Mouse (Mus musculus): ENCODE results near the gene Zfp704. TPM values are rescaled to one million over a fixed set of nuclear protein-coding genes. Genes with fewer than 3 reads are reported as not detected.

Gene Zfp704
- polyA plus RNA-seq, 1 experiment from 2014 or later, result 12.9 TPM

GRCm38 (mm10) chr3:9610426-9610825 lies 541 bp upstream of the Zfp704 start:
- H3K9ac ChIP-seq, result no peak overlapping the region
- H3K27ac ChIP-seq (replicated peaks), result peak overlapping the region; percentile 91
- H3K36me3 ChIP-seq, result no peaks in the 10 kb centered on the region
- WGBS, result 80% methylated on average over 2 of the region's 2 CpGs
- peaks cover 33% of the 10 kb centered on the region for H3K4me1 ChIP-seq (replicated peaks)
- no peaks in the 10 kb centered on the region for H3K27me3 ChIP-seq
- no peaks in the 10 kb centered on the region for H3K9me3 ChIP-seq
- peak; percentile 2; the same call in 1 of the 2 replicates for ATAC-seq (ENCODE audit: low FRiP score, low read depth)
- peak overlapping the region; percentile 97 for H3K4me3 ChIP-seq
- H3K4me2 ChIP-seq, result peak overlapping the region; percentile 80

GRCm38 (mm10) chr3:9608906-9609580 lies 842 bp downstream of the Zfp704 start:
- Histone ChIP-seq H3K9me3 (no peaks in the 10 kb centered on the region), H3K9ac (peak overlapping the region; percentile 86), H3K27me3 (no peaks in the 10 kb centered on the region), H3K27ac (replicated peaks) (peak overlapping the region; percentile 91), H3K36me3 (no peaks in the 10 kb centered on the region), H3K4me2 (peak overlapping the region; percentile 80), H3K4me1 (replicated peaks) (peaks cover 33% of the 10 kb centered on the region), H3K4me3 (peak overlapping the region; percentile 97)
- WGBS, result under 1% methylated on average over 73 of the region's 94 CpGs
- ATAC-seq (ENCODE audit: low FRiP score, low read depth), result peak; percentile 28

GRCm38 (mm10) chr3:9608441-9608905 lies 1.4 kb downstream of the Zfp704 start:
- Histone ChIP-seq H3K9ac (peak overlapping the region; percentile 86), H3K27me3 (no peaks in the 10 kb centered on the region), H3K9me3 (no peaks in the 10 kb centered on the region), H3K4me1 (replicated peaks) (peaks cover 33% of the 10 kb centered on the region), H3K36me3 (no peaks in the 10 kb centered on the region), H3K4me2 (peak overlapping the region; percentile 80), H3K4me3 (peak overlapping the region; percentile 97), H3K27ac (replicated peaks) (peak overlapping the region; percentile 91)
- under 1% methylated on average over 16 of the region's 16 CpGs for WGBS
- no peak for ATAC-seq (ENCODE audit: low FRiP score, low read depth)

GRCm38 (mm10) chr3:9607686-9608085 lies 2.2 kb downstream of the Zfp704 start:
- H3K4me2 ChIP-seq, result peak overlapping the region; percentile 80
- H3K9me3 ChIP-seq, result no peaks in the 10 kb centered on the region
- WGBS, result 27% methylated on average over 5 of the region's 5 CpGs
- ATAC-seq (ENCODE audit: low FRiP score, low read depth), result no peak
- peak overlapping the region; percentile 97 for H3K4me3 ChIP-seq
- H3K4me1 ChIP-seq (replicated peaks), result peaks cover 33% of the 10 kb centered on the region
- H3K27ac ChIP-seq (replicated peaks), result no peak overlapping the region
- H3K27me3 ChIP-seq, result no peaks in the 10 kb centered on the region
- no peaks in the 10 kb centered on the region for H3K36me3 ChIP-seq
- no peak overlapping the region for H3K9ac ChIP-seq

GRCm38 (mm10) chr3:9605784-9606706 lies 3.8 kb downstream of the Zfp704 start:
- Histone ChIP-seq H3K4me3 (no peak overlapping the region), H3K27me3 (no peaks in the 10 kb centered on the region), H3K4me2 (peak overlapping the region; percentile 23; the same call in 1 of the 2 replicates), H3K27ac (replicated peaks) (no peak overlapping the region), H3K9me3 (no peaks in the 10 kb centered on the region), H3K4me1 (replicated peaks) (peaks cover 33% of the 10 kb centered on the region), H3K9ac (no peak overlapping the region), H3K36me3 (no peaks in the 10 kb centered on the region)
- no peak for ATAC-seq (ENCODE audit: low FRiP score, low read depth)
- 30% methylated on average over 11 of the region's 11 CpGs for WGBS

GRCm38 (mm10) chr3:9604941-9605340 lies 4.9 kb downstream of the Zfp704 start:
- Histone ChIP-seq H3K4me2 (no peak overlapping the region), H3K9ac (no peak overlapping the region), H3K4me1 (replicated peaks) (peaks cover 32% of the 10 kb centered on the region), H3K27ac (replicated peaks) (no peak overlapping the region), H3K27me3 (no peaks in the 10 kb centered on the region), H3K36me3 (no peaks in the 10 kb centered on the region), H3K4me3 (no peak overlapping the region), H3K9me3 (no peaks in the 10 kb centered on the region)
- WGBS, result 79% methylated on average over 7 of the region's 7 CpGs
- no peak for ATAC-seq (ENCODE audit: low FRiP score, low read depth)

- ATAC-seq (ENCODE audit: low FRiP score, low read depth), result no peak
- 89% methylated on average over 4 of the region's 4 CpGs for WGBS
- Histone ChIP-seq H3K9me3 (no peaks in the 10 kb centered on the region), H3K4me2 (no peak overlapping the region), H3K4me1 (replicated peaks) (peaks cover 32% of the 10 kb centered on the region), H3K4me3 (no peak overlapping the region), H3K9ac (no peak overlapping the region), H3K27me3 (no peaks in the 10 kb centered on the region), H3K27ac (replicated peaks) (no peak overlapping the region), H3K36me3 (no peaks in the 10 kb centered on the region)
Observed at GRCm38 (mm10) chr3:9603866-9604265, 6.0 kb downstream of the Zfp704 start.

- Histone ChIP-seq H3K4me2 (no peak overlapping the region), H3K27me3 (no peaks in the 10 kb centered on the region), H3K36me3 (no peaks in the 10 kb centered on the region), H3K4me1 (replicated peaks) (peaks cover 5% of the 10 kb centered on the region; the same call in 1 of the 2 replicates), H3K4me3 (no peak overlapping the region), H3K27ac (replicated peaks) (no peak overlapping the region), H3K9ac (no peak overlapping the region), H3K9me3 (no peaks in the 10 kb centered on the region)
- no peak for ATAC-seq (ENCODE audit: low FRiP score, low read depth)
- 79% methylated on average over 6 of the region's 6 CpGs for WGBS
Observed at GRCm38 (mm10) chr3:9600577-9600976, 9.3 kb downstream of the Zfp704 start.

- WGBS, result 88% methylated on average over 11 of the region's 11 CpGs
- no peaks in the 10 kb centered on the region for H3K36me3 ChIP-seq
- H3K9ac ChIP-seq, result no peak overlapping the region
- ATAC-seq (ENCODE audit: low FRiP score, low read depth), result no peak
- no peak overlapping the region for H3K4me2 ChIP-seq
- no peaks in the 10 kb centered on the region for H3K9me3 ChIP-seq
- no peak overlapping the region for H3K27ac ChIP-seq (replicated peaks)
- no peaks in the 10 kb centered on the region for H3K27me3 ChIP-seq
- H3K4me3 ChIP-seq, result no peak overlapping the region
- H3K4me1 ChIP-seq (replicated peaks), result peaks cover 5% of the 10 kb centered on the region; the same call in 1 of the 2 replicates
Observed at GRCm38 (mm10) chr3:9599738-9600410, 10.0 kb downstream of the Zfp704 start.

- no peak overlapping the region for H3K4me3 ChIP-seq
- H3K4me2 ChIP-seq, result no peak overlapping the region
- H3K27ac ChIP-seq (replicated peaks), result no peak overlapping the region
- H3K9ac ChIP-seq, result no peak overlapping the region
- H3K9me3 ChIP-seq, result no peaks in the 10 kb centered on the region
- 91% methylated on average over 3 of the region's 3 CpGs for WGBS
- H3K36me3 ChIP-seq, result no peaks in the 10 kb centered on the region
- no peak for ATAC-seq (ENCODE audit: low FRiP score, low read depth)
- H3K27me3 ChIP-seq, result no peaks in the 10 kb centered on the region
- H3K4me1 ChIP-seq (replicated peaks), result peaks cover 5% of the 10 kb centered on the region; the same call in 1 of the 2 replicates
Observed at GRCm38 (mm10) chr3:9598061-9598460, 11.8 kb downstream of the Zfp704 start.

GRCm38 (mm10) chr3:9594457-9594856 lies 15.4 kb downstream of the Zfp704 start:
- H3K4me3 ChIP-seq, result no peak overlapping the region
- WGBS, result 80% methylated on average over 7 of the region's 7 CpGs
- no peaks in the 10 kb centered on the region for H3K9me3 ChIP-seq
- H3K9ac ChIP-seq, result no peak overlapping the region
- no peaks in the 10 kb centered on the region for H3K36me3 ChIP-seq
- no peak overlapping the region for H3K4me2 ChIP-seq
- no peaks in the 10 kb centered on the region for H3K27me3 ChIP-seq
- H3K4me1 ChIP-seq (replicated peaks), result no peaks in the 10 kb centered on the region
- ATAC-seq (ENCODE audit: low FRiP score, low read depth), result no peak
- no peak overlapping the region for H3K27ac ChIP-seq (replicated peaks)
